Mouse (Mus musculus): Measurements from ENCODE around the gene Arhgap44. TPM values are rescaled to one million over a fixed set of nuclear protein-coding genes. Genes with fewer than 3 reads are reported as not detected.

Arhgap44 gene
- 0.46 and 0.52 TPM in 2 replicates for polyA plus RNA-seq (2012; ENCODE audit: insufficient read depth, insufficient read length, missing spikeins)

- H3K27ac ChIP-seq (replicated peaks; ENCODE audit: low read depth, low read length), result no peak within 1 kb of the TSS
- no peaks in the 10 kb centered on the region for H3K4me1 ChIP-seq (ENCODE audit: control insufficient read depth, insufficient read depth, insufficient read length, low read length)
Observed at GRCm38 (mm10) chr11:65162767-65163120, at the start of gene Arhgap44. Gene Arhgap44 (minus strand): TSS chr11:65162961.

DNA sequence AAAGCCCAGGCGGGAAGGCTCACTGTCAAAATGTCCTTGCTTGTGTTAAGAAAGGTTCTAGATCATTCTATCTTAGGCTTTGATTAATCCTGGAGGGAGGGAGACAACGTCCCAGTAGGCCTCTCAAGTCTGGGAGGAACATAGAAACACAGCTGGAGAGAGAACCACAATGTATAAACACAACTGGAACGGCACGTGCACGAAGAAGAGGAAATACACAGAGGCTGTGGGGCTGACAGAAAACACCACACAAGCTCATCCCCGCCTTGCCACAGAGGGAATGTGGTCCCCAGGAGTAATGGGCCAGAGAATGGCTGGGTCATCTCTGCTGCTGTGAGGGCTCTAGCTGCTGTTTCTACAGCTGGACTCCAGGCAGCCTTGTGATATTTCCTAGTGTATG, 48.9 kb upstream of the Arhgap44 start:
- Histone ChIP-seq H3K4me3 (ENCODE audit: insufficient read depth, low read depth, low read length) (no peak overlapping the region), H3K27ac (replicated peaks; ENCODE audit: low read depth, low read length) (no peak overlapping the region), H3K4me1 (ENCODE audit: control insufficient read depth, insufficient read depth, insufficient read length, low read length) (no peaks in the 10 kb centered on the region)

More at GRCm38 (mm10) chr11:65162767-65163120, at the start of gene Arhgap44:
- H3K4me3 ChIP-seq (ENCODE audit: insufficient read depth, low read depth, low read length), result peak within 1 kb of the TSS; percentile 66

- H3K27ac ChIP-seq (replicated peaks; ENCODE audit: low read depth, low read length), result no peak overlapping the region
- no peaks in the 10 kb centered on the region for H3K4me1 ChIP-seq (ENCODE audit: control insufficient read depth, insufficient read depth, insufficient read length, low read length)
- no peak overlapping the region for H3K4me3 ChIP-seq (ENCODE audit: insufficient read depth, low read depth, low read length)
Observed at GRCm38 (mm10) chr11:65209441-65209840, 46.7 kb upstream of the Arhgap44 start.

DNA sequence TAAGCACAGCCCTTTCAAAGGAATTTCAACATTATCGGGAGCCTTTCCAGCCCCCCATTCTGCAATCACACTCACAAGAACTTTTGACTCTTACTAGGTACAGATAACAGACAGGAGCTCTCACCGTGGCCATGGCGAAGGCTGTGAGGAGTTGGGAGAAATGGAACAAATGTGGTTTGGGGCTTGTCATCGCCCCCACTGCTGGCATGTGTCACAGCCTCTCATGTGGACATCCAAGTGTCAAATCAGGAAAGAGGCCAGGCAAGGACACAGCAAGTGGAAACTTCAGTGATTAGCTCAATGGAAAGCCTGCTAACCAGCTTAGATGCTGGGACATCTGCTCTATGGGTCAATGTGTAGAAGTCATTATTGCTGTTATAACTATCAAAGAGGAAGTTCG, 42.5 kb upstream of the Arhgap44 start:
- Histone ChIP-seq H3K4me1 (ENCODE audit: control insufficient read depth, insufficient read depth, insufficient read length, low read length) (no peaks in the 10 kb centered on the region), H3K4me3 (ENCODE audit: insufficient read depth, low read depth, low read length) (no peak overlapping the region), H3K27ac (replicated peaks; ENCODE audit: low read depth, low read length) (no peak overlapping the region)

GRCm38 (mm10) chr11:65204651-65205050, 41.9 kb upstream of the Arhgap44 start:
- no peaks in the 10 kb centered on the region for H3K4me1 ChIP-seq (ENCODE audit: control insufficient read depth, insufficient read depth, insufficient read length, low read length)
- no peak overlapping the region for H3K4me3 ChIP-seq (ENCODE audit: insufficient read depth, low read depth, low read length)
- no peak overlapping the region for H3K27ac ChIP-seq (replicated peaks; ENCODE audit: low read depth, low read length)

DNA sequence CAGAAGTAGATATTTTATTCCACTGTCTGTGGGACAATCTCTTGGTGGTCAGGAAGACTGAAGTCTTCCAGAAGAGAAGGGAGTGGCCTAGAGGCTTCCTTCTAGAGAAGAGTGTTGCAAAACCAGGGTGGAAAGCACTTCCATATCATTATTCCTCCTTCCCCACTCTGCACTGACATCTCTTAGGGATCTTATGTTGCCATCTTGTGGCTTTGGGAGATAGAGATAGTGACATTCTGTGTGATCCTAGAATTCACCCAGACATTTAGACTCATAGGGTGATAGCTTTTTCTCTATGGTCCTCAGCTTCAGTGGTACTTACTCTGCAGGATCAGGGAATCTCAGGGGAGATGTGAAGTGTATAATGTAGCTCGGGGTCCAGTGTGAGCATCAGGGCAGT, 40.3 kb upstream of the Arhgap44 start:
- Histone ChIP-seq H3K27ac (replicated peaks; ENCODE audit: low read depth, low read length) (no peak overlapping the region), H3K4me1 (ENCODE audit: control insufficient read depth, insufficient read depth, insufficient read length, low read length) (no peaks in the 10 kb centered on the region), H3K4me3 (ENCODE audit: insufficient read depth, low read depth, low read length) (no peak overlapping the region)

DNA sequence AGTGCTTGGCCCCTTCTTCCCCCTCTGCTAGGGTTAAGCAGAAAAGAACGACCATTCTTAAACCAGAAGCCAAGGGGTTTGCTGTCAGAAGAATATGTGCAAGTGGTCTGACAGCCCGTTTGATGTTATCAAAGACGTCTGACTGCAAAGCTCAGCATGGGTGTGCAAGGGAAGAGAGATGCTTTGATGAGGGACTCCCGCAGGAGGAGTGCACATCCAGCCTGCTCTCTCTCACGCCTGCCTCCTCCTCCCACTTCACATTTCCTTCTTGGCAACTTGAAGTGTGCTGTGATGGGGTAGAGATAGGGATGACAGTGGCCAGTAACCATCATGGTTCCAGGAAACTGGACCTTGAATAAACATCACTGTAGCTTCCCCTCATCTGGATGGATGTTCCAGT, 39.5 kb upstream of the Arhgap44 start:
- Histone ChIP-seq H3K4me3 (ENCODE audit: insufficient read depth, low read depth, low read length) (no peak overlapping the region), H3K27ac (replicated peaks; ENCODE audit: low read depth, low read length) (no peak overlapping the region), H3K4me1 (ENCODE audit: control insufficient read depth, insufficient read depth, insufficient read length, low read length) (no peaks in the 10 kb centered on the region)

DNA sequence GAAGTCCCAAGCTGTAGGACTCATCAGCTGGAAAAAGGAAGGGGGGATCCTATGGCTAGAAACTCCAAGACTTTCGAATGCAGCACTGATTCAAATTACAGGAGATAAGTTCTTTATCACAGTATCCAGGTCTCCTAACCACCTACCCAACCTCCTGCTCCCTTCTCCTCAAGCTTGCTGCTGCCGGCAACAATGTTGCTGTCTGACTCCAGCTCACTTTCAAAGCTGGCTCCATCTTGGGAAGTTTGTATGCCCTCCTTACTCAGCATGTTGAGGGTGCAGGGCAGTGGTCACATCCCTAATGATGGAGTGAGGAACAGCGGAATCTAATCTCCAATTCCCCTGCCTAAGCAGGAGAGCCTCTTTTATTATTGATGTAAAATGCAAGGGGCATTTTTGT, 35.3 kb upstream of the Arhgap44 start:
- no peak overlapping the region for H3K4me3 ChIP-seq (ENCODE audit: insufficient read depth, low read depth, low read length)
- H3K4me1 ChIP-seq (ENCODE audit: control insufficient read depth, insufficient read depth, insufficient read length, low read length), result no peaks in the 10 kb centered on the region
- no peak overlapping the region for H3K27ac ChIP-seq (replicated peaks; ENCODE audit: low read depth, low read length)

- Histone ChIP-seq H3K27ac (replicated peaks; ENCODE audit: low read depth, low read length) (no peak overlapping the region), H3K4me1 (ENCODE audit: control insufficient read depth, insufficient read depth, insufficient read length, low read length) (no peaks in the 10 kb centered on the region), H3K4me3 (ENCODE audit: insufficient read depth, low read depth, low read length) (no peak overlapping the region)
Observed at GRCm38 (mm10) chr11:65197280-65197679, 34.5 kb upstream of the Arhgap44 start.

- Histone ChIP-seq H3K4me1 (ENCODE audit: control insufficient read depth, insufficient read depth, insufficient read length, low read length) (no peaks in the 10 kb centered on the region), H3K4me3 (ENCODE audit: insufficient read depth, low read depth, low read length) (no peak overlapping the region), H3K27ac (replicated peaks; ENCODE audit: low read depth, low read length) (no peak overlapping the region)
Observed at GRCm38 (mm10) chr11:65186974-65187373, 24.2 kb upstream of the Arhgap44 start.

DNA sequence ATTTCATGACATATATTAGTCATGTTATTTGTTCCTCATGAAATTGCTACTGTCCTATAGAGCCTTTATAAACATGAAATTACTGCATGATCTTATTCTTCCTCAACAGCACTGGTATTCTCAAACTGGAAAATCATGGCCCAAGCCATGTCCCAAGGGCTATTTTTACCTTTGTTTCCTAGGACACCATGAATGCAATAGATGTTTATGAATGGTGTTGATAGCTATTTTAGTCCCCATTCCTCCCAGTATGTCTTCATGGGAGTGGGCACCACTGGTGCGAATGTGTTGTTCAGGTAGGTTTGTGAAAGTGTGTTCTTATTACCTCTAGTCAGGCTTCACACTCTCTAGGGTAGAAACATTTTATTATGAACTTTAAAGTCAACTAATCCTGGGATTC, 22.4 kb upstream of the Arhgap44 start:
- no peaks in the 10 kb centered on the region for H3K4me1 ChIP-seq (ENCODE audit: control insufficient read depth, insufficient read depth, insufficient read length, low read length)
- no peak overlapping the region for H3K4me3 ChIP-seq (ENCODE audit: insufficient read depth, low read depth, low read length)
- H3K27ac ChIP-seq (replicated peaks; ENCODE audit: low read depth, low read length), result no peak overlapping the region

GRCm38 (mm10) chr11:65170121-65170750, 7.5 kb upstream of the Arhgap44 start:
- Histone ChIP-seq H3K27ac (replicated peaks; ENCODE audit: low read depth, low read length) (no peak overlapping the region), H3K4me1 (ENCODE audit: control insufficient read depth, insufficient read depth, insufficient read length, low read length) (no peaks in the 10 kb centered on the region), H3K4me3 (ENCODE audit: insufficient read depth, low read depth, low read length) (no peak overlapping the region)

DNA sequence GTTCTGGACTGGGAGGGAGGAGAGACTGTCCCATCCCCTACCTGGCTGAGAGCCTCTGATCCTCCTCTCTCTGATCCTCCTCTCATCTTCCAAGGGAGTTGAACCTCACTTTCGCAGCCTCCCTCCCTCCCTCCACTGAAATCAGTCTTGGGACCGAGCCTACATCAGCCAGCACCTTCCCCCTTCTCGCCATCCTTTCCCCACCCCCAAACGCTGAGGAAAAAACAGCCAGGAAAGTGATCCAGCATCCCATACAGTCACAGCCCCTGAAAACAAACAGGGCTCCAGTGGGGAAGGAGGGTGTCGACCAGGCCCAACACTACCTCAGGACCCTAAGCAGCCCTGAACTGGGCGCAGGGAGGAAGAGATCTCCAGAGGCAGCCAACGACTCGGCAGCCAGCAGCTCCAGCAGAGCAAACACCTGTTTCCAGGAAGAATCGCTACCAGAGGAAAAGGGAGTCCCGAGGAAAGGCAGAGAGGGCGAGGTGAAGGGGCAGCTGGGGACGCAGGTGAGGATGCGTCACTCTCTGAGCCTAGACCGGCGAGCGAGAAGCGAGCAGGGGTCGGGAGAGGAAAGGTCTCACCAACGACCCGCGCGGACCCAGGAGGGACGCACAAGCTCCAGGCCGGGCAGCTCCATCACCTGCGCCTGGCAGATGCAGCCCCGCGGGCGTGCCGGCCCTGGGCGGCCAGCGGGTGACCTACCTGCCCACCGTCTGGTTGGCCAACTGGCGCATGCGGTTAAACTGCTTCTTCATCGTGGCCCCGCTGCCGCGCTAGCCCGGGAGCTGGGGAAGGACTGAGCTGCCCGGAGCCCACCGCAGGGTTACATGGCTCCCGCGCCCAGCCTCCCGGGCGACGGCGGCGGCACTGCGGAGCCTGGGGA, 637 bp downstream of the Arhgap44 start:
- Histone ChIP-seq H3K4me1 (ENCODE audit: control insufficient read depth, insufficient read depth, insufficient read length, low read length) (no peaks in the 10 kb centered on the region), H3K4me3 (ENCODE audit: insufficient read depth, low read depth, low read length) (peak overlapping the region; percentile 66), H3K27ac (replicated peaks; ENCODE audit: low read depth, low read length) (no peak overlapping the region)

DNA sequence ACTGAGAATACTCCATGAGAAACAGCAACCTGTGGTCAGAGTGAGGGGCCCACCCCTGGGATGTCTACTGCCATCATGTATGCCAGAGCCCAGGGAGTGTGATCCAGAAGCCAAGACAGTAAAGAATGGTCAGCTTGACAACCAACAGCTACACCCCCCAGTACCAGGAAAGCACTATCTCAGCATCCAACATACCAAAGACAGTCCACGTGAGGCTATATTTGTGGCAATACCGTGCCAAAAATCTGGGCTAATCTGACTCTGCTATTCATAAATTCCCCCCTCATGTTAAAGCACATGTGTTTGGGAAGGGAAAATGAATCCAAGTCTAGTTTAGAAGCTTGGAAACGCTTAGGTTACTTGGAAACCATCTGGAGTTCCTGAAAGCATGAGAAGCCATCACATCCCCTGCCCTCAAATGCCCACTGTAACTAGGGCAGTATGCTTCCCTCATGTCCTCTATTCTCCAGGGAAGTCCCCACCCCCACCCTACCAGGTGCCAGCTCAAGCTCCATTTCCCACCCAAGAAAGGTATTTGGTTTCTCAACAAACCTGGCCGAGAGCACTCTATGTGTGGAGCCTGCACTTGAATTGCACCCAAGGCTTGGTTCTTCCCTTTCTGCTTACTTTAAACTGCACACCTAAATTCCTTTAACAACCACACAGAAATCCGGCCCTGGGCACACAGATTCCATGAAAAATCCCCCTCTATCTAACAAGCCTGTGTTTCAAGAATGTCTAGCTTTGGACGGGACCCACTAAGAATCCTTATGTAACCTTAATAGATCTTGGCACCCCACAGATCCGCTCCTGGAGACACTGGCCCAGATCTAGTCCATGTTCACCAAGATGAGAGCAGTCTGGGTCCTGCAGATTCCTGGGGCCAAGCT, 1.5 kb downstream of the Arhgap44 start:
- no peak overlapping the region for H3K27ac ChIP-seq (replicated peaks; ENCODE audit: low read depth, low read length)
- no peak overlapping the region for H3K4me3 ChIP-seq (ENCODE audit: insufficient read depth, low read depth, low read length)
- no peaks in the 10 kb centered on the region for H3K4me1 ChIP-seq (ENCODE audit: control insufficient read depth, insufficient read depth, insufficient read length, low read length)

GRCm38 (mm10) chr11:65159791-65160190, 3.0 kb downstream of the Arhgap44 start, which contains the start of gene 1700086D15Rik:
Gene 1700086D15Rik (minus strand): TSS chr11:65159891.
- Histone ChIP-seq H3K4me3 (ENCODE audit: insufficient read depth, low read depth, low read length) (no peak within 1 kb of the TSS), H3K4me1 (ENCODE audit: control insufficient read depth, insufficient read depth, insufficient read length, low read length) (no peaks in the 10 kb centered on the region), H3K27ac (replicated peaks; ENCODE audit: low read depth, low read length) (no peak within 1 kb of the TSS)
